Mouse (Mus musculus) liver, embryonic 12.5 days (tissue): Measurements from ENCODE around the gene Slc4a4. TPM values are rescaled to one million over a fixed set of nuclear protein-coding genes. Genes with fewer than 3 reads are reported as not detected.

Experiments
- ATAC-seq: fragments of 200-750 bp; cut with Nextera tagmentation; 2 replicates; pipeline ENCODE4 v1.8.0; 2017; ENCODE audit warnings: moderate number of reproducible peaks, mild to moderate bottlenecking, moderate library complexity
- H3K27ac ChIP-seq: fragments of 300-500 bp; sonication (generic); 2 replicates; pipeline ENCODE4 v1.5.1; 2016; ENCODE audit warnings: mild to moderate bottlenecking
- H3K27me3 ChIP-seq: fragments of 300-500 bp; sonication (generic); replicated peaks from 2 replicates; pipeline ENCODE4 v1.6.1; 2016; ENCODE audit warnings: mild to moderate bottlenecking, moderate library complexity
- H3K36me3 ChIP-seq: fragments of 300-500 bp; sonication (generic); 2 replicates; pipeline ENCODE4 v1.6.1; 2016; ENCODE audit warnings: mild to moderate bottlenecking, moderate library complexity
- H3K4me1 ChIP-seq: fragments of 300-500 bp; sonication (generic); 2 replicates; pipeline ENCODE4 v1.6.1; 2016
- H3K4me2 ChIP-seq: fragments of 300-500 bp; sonication (generic); 2 replicates; pipeline ENCODE4 v1.6.1; 2016; ENCODE audit warnings: mild to moderate bottlenecking, moderate library complexity
- H3K4me3 ChIP-seq: fragments of 300-500 bp; sonication (generic); 2 replicates; pipeline ENCODE4 v1.5.1; 2016; ENCODE audit warnings: mild to moderate bottlenecking, moderate library complexity
- H3K9ac ChIP-seq: fragments of 300-500 bp; sonication (generic); 2 replicates; pipeline ENCODE4 v1.6.1; 2016; ENCODE audit warnings: mild to moderate bottlenecking, moderate library complexity
- H3K9me3 ChIP-seq: fragments of 300-500 bp; sonication (generic); replicated peaks from 2 replicates; pipeline ENCODE4 v1.6.1; 2016; ENCODE audit warnings: mild to moderate bottlenecking, moderate library complexity
- WGBS: fragments of 180-500 bp; shearing (Covaris S2); methylation state at CpG from one replicate; pipeline ENCODE4 v1.1.7; 2016; ENCODE audit not compliant: insufficient replicate concordance; 5-methylcytosine and 5-hydroxymethylcytosine counted together
- polyA plus RNA-seq: library from polyadenylated mRNA; unstranded; fragments of >200 nt; fragmentation: Nextera tagmentation; extraction: Ambion mirVana; gene quantifications from 2 replicates; pipeline ENCODE4 v1.2.1, GENCODE M21; 2016

Slc4a4 gene
- polyA plus RNA-seq, 1 experiment from 2014 or later, result 1.4 TPM

DNA sequence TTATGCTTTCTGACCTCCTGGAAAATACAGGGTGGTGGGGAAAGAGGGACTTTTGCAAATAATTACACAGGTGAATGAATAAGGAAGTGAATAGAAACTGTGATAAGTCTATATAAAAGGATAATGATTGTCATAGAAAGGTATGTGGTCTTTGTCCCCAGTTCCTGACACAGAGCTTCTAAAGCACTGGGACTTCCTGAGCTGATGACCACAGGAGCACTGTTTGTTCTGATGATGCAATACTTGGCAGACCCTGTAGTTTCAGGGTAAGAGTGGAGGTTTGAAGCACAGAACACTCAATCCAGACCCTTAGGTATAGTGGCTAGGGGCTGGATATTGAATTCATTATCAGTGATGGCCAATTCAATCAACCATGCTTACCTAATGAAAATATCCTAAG, 391.7 kb downstream of the Slc4a4 start:
- no peak overlapping the region for H3K4me2 ChIP-seq
- no peak overlapping the region for H3K4me3 ChIP-seq
- no peaks in the 10 kb centered on the region for H3K36me3 ChIP-seq
- H3K4me1 ChIP-seq, result 0 out of 2 replicates have a peak, but pooled peaks cover 3% of the 10 kb centered on the region
- H3K9me3 ChIP-seq, result no peaks in the 10 kb centered on the region
- H3K27ac ChIP-seq, result no peak overlapping the region
- H3K9ac ChIP-seq, result no peak overlapping the region
- no peaks in the 10 kb centered on the region for H3K27me3 ChIP-seq
- peak; percentile 65 for ATAC-seq

DNA sequence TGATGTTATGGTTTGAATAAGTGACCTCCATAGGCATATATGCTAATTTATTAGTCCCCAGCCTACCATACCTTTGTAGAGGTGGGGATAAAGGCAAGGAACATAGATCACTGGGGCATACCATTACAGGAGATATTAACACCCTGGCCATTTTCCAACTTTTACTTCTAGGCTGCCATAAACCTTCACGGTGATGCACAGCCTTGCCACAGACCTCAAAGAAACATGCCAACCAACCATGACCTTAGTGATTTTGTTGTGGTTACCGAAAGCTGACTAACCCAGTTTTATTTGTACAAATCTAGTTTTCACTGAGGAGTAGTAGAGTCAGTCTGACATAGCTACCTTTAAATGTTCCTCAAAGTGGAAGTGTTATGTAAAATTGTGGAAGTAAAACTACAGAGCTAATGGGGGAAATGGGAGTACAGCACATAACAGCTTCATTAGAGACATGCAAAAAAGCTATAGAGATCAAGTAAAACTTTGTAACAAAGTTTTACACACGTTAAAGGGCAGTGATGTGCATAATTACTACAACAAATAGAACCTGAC, 393.8 kb downstream of the Slc4a4 start:
- no peak overlapping the region for H3K4me2 ChIP-seq
- H3K27me3 ChIP-seq, result no peaks in the 10 kb centered on the region
- 0 out of 2 replicates have a peak, but pooled peaks cover 3% of the 10 kb centered on the region for H3K4me1 ChIP-seq
- no peak overlapping the region for H3K4me3 ChIP-seq
- H3K9me3 ChIP-seq, result no peaks in the 10 kb centered on the region
- no peak overlapping the region for H3K9ac ChIP-seq
- no peaks in the 10 kb centered on the region for H3K36me3 ChIP-seq
- ATAC-seq, result no peak
- 59% methylated on average over 3 of the region's 3 CpGs for whole genome bisulfite sequencing
- H3K27ac ChIP-seq, result no peak overlapping the region

Other genes starting within 250 kb of the Slc4a4 start
- gene Grsf1, start 210.6 kb upstream of the Slc4a4 start, polyA plus RNA-seq, result 47.0 and 48.6 TPM in 2 replicates
- 13.3 and 13.5 TPM in 2 replicates for gene Mob1b, start 166.0 kb upstream of the Slc4a4 start, polyA plus RNA-seq
- 96.1 and 100 TPM in 2 replicates for gene Dck, start 121.8 kb upstream of the Slc4a4 start, polyA plus RNA-seq